Mouse (Mus musculus) CH12F3 (cell line): ENCODE data around the gene Bahcc1.

Experiments used
- in situ Hi-C: fragments of 300-500 bp; cut with MboI; formaldehyde crosslinking; loops from 2 replicates; pipeline ENCODE4 v1.14.3; 2020; ENCODE audit warnings: low sequenced_read_pairs

Bahcc1 gene

DNA sequence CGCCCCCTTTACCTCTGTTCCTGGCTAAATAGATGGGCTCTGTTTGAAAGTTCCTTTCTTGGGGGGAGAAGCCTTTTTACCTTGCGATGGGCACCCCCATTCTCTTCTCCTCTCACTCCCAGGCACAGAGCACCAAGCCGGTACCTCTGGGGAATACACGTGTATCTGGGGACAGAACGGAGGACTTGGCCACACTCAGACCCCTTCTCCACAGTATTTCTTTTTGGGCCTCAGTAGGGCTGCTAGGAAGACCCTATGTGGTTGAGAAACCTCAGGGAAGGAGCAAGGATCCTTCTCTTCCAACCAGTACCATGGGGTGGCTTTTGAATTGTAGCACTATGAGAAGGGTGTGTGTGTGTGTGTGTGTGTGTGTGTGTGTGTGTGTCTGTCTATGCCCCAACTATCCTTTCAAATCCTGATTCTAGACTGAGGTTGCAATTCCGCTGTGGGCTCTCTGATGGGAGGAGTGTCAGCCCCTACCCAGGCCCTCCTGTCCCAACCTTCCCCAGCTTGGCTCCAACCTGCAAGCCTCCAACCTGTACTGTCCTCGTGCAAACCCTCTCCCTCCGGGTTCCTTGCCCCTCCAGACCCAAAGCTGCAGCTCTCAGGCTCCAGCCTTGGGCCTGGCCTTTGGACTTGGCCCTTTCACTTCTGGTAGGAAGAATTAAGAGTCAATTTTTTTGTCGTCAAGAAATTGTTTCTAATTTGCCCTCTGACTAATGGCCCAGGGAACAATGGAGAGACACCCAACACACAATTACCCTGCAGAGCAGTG, 4.4 kb upstream of the Bahcc1 start:
- in situ Hi-C loops = no loop called here

DNA sequence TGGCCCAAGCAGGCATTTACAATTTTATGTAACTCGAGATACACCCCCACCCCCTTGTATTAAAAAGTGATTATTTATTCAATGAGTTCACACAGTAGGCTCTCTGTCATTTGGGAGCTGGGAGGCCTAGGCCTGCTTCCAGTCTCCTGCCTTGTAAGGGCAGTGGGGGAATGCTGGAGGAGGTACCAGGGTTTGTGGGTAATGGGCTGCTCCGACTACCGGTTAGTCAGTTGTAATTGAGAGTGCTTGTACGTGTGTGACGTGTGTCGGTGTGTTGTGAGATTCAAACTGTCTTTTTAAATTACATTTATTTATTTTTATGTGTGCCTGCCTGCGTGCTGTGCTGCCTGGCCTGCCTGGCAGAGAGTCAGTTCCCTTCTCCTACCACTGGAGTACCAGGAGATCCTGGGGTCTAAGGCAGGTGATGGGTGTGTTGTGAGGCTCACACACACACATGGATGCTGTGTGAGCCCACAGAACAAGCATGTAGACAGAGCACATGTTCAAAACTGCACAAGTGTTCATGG, 3.8 kb upstream of the Bahcc1 start:
- in situ Hi-C loops = no loop called here

DNA sequence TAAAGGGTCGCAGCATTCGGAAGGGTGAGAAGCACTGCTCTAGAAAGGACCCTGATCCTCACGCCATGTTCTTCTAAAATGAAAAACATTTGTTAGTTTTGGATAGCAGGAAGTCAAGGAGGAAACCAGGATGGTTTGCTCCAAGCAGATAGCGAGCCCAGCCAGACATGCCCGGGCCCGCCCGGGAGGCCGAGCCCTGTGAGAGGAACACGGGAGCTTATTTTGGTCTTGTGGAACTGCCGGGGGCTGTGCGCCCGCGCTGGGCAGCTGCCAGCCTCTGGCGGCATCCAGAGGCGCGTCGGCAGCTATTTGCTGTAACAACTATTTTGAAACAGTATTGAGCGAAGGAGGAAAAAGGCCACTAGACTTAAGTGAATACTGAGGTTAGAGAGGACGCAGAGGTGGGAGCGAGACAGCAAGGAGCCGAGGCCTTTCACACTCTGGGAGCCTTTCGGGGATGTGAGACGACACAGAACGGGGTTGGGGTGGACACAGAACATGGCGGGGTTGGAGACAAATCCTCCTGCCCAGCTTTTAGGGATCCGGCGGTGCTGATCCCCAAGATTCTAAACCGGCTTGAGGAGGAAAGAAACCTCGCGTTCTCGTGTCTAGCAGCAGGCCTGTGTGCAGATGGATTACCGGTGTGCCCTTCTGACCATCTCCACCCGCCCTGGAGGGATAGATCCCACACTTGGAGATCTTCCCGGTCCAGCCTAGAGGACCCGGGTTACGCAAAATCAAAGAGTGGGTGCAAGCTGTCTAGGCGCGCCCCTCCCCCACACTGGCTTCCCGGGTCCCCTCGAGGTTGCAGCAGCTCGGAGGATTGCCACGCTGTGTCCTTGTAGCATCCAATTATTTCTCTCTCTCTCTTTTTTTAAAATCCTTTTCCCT, 2.6 kb upstream of the Bahcc1 start:
- in situ Hi-C loops = no loop called here

DNA sequence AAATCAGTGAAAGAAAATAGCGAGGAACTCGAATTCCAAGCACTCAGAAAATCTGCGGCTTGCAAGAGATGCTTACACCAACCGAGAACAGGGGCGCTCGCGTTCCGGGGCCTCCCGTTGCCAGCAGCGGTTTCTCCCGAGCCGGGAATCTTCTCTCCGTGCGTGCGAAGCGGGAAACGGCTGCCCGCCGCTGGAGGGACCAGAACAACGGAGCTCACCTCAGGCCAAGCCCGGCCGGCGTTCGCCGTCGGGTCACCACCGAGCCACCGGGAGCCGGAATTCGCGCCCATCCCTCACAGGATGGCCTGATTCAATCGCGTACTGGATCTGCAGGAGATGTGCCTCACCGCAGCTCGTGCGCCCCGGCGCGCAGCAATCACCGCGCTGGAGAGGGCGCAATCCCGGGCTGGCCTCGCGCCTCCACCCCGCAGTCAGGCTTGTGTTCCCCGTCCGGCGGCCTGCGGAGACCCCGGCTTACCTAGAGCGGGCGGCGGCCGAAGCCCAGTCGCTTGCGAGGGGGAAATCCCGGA, 1.8 kb upstream of the Bahcc1 start:
- in situ Hi-C loops = no loop called here

DNA sequence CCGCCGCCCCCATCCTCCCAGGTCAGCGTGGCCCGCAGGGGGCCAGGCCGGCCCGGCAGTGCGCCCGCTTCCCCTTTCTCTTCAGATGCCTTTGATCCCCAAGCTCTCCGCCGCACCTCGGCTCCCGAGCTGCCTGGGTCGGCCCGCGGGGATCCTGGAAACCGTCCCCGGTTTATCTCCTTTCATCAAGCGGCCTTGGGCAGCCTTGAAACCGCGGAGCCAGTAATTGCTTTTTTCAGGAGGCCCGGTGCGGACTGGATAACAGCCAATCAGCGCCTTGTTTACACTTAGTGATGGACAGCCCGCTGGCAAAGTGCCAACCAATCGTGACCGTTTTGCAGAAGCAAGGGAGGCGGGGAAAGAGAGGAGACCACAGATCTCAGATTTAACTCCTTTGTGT, 1.4 kb upstream of the Bahcc1 start:
- in situ Hi-C loops = no loop called here

DNA sequence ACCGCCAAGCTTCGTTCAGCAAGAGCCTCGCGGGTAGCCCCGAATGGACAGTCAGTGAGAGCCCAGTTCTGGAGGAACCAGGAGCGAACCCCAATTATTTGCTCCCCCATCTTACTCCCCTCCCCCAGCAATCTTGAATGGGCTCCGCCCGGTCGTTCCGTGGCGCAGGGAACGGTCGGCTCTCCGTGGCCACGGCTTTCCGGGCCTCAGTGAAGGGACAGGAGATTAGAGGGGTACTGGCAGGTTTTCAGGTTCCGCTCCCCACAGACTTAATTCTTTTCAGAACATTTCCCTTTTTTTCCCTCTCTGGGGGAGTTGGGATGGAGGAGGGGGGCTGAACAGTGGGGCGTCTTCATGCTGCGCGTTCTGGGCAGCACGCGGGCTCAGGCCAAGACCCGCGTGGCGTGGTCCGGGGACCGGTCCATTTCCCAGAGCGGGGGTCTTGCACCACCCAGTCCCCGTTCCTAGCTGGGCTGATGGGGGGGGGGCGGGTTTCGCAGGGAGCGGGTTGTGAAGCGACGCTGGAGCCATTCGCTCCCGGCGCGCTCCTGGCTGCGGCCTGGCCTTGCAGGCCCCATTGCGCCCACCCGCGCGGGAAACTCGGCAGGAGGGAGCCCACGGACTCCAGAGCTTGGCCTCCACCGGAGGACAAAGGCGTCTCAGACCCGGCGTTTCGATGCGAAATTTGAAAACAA, 841 bp downstream of the Bahcc1 start:
- in situ Hi-C loops = no loop called here

DNA sequence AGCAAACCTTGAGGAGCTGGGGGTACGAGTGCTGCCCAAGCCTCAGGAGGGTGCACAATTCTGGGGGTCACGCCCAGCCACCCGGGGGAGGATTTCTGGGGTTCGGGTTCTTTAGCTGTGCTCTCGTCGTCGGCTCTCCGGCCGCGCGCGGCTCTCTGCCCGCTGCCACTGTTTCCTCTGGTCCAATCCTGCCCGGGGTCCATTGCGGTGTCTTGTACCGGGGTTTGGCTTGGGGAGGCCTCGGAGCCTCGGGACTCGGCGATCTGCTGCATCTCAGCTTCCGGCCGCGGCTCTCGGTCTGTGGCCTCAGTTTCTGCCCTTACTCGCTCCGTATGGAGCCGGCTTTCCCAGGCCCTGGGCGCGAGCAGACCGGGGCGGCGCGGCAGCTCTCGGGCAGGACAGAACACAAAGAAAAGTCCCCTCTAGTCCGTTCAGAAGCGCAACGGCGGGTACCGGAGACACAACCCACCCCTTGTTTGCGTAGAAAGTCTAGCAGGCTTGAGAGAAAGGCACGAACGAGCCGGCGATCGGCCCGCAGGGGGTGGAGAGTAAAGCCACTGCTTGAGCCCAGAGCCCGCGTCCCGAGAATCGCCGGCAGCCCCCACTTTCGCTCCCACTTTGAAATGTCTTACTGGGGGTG, 1.5 kb downstream of the Bahcc1 start:
- in situ Hi-C loops = no loop called here

DNA sequence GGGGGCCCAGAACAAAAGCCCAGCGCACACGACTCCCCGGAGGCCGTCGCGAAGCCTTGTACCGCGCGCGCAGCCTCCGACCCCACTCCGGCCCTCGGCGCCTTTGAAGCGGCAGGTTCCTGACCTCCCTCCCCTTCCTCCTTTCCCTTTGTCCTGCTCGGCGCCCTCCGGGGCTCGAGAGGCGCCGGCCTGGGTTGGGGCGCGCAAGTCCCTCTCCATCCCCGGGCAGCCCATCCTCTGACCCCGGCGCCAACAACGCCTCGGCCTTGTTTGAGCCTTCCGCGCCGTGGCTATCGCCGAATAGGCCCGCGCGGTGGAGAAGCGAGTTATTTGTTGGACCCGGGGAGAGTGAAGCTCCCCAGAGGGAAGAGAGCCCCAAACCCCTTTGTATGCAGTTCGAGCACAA, 2.0 kb downstream of the Bahcc1 start:
- in situ Hi-C loops = no loop called here

DNA sequence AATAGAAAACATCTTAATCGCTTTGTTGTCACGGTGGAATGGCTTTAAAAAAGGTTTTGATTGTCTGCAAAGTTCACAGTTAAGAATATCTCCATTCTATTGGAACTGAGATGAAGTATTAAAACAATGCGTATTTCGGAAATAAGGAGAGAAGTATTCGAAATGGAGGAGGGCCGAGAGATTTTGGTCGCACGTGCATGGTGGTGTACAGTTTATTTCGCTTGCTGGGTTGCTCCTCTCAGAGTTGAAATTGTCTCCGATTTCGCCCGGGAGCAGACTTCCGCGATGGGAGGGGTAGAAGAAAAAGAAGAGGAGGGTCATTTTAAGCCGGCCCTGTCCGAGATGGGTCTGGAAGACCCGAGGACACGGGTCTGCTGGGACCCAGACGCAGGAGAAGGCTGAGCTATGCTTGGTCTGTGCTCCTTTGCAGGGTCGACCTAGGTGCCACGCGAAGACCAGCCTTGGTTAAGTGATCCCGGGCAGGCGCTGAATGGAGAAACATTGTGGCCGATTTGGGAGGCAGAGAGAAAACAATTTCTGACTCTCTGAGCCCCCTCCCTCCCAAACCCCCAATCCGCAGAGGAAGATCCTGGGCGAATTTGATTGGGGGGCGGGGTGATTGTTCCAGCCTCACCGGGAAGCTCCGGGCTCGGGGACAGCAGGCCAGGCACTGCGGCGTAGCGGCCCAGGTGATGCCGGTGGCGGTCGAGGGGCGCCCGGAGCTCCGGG, 2.8 kb downstream of the Bahcc1 start:
- in situ Hi-C loops = no loop called here

DNA sequence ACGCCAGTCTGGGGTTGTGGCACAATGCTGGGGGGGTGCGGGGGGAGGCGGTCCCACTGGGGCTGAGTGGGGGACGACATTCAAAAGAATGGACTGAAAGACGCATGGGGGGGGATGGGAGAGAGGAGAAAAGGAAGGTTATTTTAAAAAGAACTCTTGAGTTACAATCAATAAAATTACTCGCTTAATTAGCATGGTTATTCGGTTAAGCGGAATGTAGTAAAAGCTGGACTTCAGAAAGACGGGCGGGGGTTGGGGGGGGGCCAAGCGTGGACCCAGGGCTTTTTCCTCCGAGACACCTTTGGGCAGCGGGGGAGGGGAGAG, 3.3 kb downstream of the Bahcc1 start:
- in situ Hi-C loops = no loop called here

DNA sequence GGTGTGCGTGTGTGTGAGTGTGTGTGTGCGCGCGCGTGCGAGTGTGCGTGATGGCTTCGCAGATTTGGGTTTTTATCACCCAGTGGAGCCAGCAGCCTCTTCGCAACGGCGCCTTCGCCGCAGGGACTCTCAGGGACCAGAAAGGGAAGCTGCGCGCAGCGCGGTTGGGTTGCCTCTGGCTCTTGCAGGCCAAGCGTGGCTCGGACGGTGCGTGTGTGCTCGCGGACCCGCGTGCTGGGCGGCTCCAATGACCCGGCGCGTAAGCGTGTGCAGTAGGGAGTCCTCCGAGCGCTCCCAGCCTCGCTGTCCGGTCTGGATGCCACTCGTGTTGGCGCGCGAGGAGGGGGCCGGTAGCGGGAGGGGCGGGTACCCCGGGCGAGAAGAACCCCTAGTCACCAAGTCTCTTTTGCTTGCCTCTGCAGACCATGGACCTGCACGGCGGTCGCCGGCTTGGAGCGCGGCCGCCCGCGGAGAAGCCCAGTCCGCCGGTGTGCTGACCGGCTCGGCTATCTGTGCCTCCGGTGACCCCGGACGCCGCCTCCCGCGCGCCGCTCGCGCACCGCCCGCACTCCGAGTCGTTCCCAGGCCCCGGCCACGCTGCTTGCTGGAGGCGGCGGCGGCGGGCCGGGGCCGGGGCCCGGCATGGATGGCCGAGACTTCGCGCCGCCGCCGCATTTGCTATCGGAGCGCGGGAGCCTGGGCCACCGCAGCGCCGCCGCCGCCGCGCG, 3.9 kb downstream of the Bahcc1 start:
- in situ Hi-C loops = no loop called here

DNA sequence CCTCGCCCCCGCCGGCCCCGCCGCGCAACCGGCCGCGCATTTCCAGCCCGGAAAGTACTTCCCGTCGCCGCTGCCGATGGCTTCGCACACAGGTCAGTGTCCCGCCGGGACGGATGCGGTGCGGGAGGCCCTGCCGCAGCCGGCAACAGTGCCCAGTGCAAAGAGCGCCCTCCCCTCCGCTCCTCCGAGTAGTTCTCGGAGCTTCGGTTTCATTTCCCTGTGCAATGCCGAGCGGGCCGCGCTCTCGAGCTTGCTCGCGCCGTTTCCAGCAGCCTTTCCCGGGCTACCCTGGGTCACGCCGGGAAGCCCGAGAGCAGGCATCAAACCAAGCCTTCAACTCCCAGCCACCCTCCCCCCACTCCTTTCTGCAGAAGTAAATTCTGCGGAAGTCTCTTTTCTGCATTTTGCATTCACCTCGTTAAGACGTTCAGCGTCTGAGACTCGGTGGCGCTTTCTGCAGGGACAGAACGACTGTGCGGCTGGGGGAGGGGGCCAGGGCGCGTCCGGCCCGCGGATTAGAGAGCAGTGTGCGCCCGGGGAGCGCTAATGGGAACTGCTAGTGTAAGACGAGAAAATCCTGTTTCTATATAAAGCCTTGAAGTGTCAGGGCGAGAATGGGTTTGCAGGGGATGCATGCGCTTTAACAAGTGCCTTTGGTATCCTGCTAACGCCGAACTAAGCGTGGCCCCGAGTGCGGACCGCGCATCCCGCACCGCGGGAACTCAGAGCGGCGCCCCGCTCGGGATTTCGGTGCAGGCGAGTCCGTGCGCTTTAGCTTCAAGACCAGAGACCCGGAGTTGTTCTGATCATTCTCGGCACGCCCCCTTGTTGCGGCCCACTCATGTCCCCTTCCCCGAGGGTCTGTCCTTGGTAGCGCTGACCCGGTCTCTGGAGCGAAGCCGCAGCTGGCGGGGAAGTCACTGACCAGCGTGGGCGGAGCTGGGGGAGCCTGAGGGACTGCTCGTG, 4.7 kb downstream of the Bahcc1 start:
- in situ Hi-C loops = no loop called here

DNA sequence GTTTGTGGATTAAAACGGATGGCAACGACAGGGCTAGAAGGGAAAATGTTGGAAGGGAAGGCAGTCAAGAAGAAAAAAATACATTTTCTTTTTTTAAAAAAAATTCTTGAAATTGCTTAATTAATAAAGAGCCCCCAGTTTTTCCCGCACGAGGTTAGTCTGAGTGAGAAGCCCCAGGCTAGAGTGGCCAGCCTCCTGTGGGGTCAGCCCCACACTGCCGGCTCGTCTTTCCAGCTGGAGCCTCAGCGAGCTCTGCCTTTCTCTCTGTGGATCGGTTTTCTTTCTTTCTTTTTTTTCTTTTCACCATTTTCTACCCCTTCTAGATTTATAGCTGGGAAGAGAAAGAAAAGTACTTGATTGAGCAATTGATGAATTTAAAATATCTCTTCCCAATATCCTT, 5.6 kb downstream of the Bahcc1 start:
- in situ Hi-C loops = no loop called here

DNA sequence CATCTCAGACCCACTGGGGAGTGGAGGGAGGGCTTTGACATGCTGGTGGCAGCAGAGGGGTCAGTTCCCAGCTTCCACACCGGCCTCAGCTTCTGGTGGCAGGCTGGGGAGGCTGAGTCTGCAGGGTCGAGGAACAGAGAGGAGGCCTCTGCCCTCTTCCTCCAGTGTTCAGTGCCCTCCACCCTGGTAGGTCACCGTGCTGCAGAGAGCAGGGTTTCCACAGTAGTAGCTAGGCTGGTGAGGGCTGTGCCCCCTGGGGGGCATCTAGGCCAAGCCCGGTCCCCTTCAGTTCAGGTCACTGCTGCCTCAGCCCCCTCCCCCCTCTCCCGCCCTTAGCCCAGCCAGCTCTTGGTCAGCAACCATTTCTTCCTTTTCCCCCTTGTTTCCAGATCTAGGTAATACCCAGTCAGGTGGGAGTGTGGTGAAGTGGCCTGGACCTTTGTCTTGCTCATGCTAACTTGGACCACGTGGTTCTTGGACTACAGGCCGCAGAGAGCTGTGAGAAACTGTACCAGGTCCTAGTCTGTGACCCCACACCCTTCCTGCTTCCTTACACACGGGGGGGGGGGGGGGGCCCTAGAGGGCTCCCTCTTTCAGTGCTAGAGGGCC, 6.1 kb downstream of the Bahcc1 start:
- in situ Hi-C loops = no loop called here

DNA sequence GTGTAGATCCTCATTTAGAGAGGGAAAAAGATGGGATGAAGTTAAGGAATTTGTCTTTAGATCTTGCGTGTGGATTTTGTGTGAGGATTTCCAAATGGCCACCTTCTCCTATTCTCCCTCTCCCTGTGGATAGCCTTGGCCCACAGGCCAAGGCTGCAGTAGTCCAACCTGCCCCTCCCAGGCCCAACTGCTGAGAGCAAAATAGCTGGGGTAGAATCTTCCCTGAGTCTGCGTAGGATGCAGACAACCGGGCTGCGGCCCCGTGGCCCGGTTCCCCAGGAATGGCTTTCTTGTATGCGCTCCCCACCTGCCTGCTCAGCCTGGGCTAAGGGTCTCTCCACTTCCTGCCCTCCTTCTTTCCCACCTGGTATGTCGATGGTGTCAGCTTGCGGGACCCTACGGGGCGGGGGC, 6.8 kb downstream of the Bahcc1 start:
- in situ Hi-C loops = no loop called here

DNA sequence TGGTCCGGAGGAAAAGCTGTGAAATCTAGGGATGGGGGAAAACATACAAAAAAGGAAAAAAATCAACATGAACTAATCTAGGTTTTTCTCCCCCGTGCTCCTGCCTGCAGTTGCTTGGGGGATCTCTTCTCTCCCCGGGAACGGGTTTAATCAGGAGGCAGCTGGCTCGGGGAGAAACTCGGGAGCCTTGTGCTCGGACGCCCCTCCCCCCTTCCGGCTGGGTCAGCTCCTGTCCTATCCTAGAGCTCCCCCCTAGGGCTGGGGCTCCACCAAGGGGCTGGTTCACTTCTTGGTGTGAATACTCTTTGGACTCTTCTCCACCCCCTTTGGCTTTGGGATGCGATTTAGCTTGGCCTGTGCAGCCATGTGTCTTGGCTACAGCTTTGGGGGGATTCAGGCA, 7.5 kb downstream of the Bahcc1 start:
- in situ Hi-C loops = no loop called here

DNA sequence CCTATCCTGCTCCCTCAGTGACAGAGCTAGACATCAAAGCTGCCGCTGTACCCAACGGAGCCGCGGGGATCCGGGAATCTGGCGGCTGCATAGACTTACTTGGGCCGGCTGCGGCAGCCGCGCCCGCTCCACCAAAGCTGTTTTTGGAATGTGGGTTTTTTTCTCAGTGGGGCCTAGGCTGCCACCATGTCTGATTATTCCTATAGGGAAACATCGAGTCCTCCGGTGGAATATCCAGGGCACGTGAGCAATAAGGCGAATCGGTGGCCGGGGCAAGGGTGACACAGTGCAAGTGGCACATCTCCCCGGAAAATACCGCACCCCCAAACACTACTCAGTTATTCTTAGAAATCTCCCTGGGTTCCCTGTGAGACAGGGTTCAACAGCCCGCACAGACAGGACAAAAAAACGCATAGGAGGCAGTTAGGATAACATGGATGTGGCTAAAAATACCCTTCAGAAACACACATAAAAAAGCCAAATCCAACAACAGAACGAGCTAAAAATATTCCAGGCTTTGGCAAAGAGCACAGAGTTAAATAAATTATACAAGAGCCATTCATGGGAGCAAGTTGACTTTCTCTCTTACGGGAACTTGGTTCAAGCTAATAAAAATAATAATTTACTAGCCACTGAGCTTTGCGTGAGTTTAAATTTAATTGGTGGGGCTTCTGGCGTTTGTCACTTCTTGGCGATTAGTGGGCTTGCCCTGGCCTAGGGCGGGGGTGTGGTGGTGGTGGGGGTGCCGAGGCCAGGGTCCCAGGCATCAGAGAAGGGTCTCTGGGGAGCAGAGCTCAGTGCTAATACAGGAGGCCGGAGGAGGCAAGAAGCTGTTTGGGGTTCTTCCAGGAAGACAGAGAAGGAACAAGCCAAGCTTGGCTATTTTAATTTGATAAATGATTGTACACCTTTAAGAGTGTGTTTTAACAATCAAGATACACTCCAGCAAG, 8.5 kb downstream of the Bahcc1 start:
- in situ Hi-C loops = no loop called here
